Mouse (Mus musculus) heart, postnatal 36 days (tissue): ENCODE results near the gene Wipf1. TPM values are rescaled to one million over a fixed set of nuclear protein-coding genes. Genes with fewer than 3 reads are reported as not detected.
"Not testable (repeated sequence)": the region's sequence is repeated elsewhere in the genome, so short reads cannot be mapped to it uniquely, and the experiment has no call there.

ENCODE experiments used
- DNase-seq, 2 experiments: peaks; one replicate each; pipeline ENCODE4 v3.0.0; 2021 to 2022
- intact Hi-C: fragments of 180-260 bp; cut with DNase I; formaldehyde crosslinking; loops from one replicate; pipeline ENCODE4 v1.15.1; 2025
- total RNA-seq, 2 experiments: library from RNA; stranded (reverse); gene quantifications; 2 replicates each; pipeline ENCODE4 v1.2.3; 2021

Gene Wipf1
- 10 to 100 TPM; 15.4 to 15.5 TPM for total RNA-seq

DNA sequence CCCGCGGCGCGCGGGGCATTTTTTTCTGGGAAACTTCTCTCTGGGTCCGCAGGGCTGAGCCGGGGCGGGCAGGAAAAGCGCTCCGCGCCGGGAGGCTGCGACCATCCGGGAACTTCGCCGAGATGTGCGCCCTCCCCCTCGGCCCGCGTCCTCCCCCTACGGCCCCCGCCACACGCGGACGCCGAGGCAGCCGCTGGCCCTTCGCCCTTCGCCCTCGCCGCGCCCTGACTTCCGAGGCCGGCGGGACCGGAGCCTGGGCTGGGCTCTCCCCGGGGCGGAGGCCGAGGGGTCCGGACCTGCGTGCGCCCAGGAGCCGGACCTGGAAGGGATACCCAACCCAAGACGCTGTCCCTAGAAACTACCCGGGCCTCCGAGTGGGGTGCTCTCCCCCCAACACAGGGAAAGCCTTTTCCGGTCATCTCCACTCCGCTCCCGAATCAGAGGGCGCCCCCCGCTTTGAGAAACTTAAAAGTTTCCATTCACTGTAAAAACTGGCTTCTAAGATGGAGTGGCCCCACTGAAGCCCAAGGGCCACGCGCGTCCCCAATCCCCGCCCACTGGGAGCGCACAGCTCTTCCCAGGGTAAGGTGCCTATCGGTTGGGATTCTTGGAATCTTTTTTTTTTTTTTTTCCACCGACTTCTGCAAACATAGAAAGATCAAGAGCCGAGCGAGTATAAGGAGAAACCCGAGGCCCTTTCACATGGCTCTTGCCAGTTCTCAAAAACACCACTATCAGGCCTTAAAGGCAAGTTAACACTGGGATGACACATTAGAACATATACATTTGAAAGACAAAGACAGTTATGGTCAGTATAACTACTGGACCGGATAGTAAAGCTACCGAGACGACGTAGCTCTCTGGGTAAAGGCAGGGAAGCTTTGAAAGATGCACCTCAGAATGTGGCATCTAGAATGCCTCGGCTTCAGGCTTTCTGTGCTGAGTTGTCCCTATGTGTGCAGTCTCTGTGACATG, at the start of gene Wipf1:
Gene Wipf1 (minus strand): TSS at position 379 of the 975 bp plus-strand sequence.
- intact Hi-C loops = loop anchor here (2.0 kb wide), 3 partner anchors 19 to 67 kb away; no protein-coding TSS in a partner anchor

DNA sequence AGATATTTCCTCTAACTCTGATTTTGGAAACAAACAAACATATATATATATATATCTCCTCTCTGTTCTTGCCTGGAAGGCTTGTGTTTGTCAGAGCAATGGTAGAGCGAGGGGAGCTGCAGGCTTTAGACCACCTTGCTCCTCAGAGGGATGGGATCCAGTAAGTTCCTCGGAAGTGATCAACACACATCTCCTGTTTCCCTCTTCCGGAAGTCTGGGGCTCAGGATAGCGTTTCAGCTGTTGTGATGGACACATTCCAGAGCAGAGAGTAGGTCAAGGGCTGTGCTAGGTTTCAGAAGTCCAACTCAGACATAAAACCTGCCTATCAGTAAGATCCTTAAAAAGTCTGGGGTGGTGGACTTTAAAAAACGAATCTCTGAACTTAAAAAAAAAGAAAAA, 49.6 kb upstream of the Wipf1 start:
- intact Hi-C loops = no loop called here

More for the DNA sequence above, at the start of gene Wipf1:
- DNase-seq = peak; percentile 88 to 92

DNA sequence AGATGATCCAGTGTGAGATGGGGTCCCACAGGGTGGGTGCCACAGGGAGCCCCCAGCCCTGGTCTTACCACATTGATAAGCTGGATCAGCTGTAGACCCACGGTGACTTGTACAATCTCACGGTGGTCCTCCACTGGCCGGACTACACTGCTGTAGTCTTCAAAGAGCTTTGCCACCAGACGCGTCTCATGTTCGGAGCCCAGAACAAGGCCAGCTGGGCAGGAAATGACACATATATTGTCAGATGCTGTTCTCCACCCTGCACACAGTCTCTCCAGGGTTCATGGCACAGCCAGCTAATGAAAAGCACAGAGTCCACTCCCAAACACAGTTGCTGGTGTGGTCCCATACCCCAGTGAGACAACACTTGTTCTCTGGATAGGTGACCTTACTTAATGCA, 44.9 kb upstream of the Wipf1 start:
- intact Hi-C loops = no loop called here

More for the DNA sequence above, 49.6 kb upstream of the Wipf1 start:
- no peak for DNase-seq

DNA sequence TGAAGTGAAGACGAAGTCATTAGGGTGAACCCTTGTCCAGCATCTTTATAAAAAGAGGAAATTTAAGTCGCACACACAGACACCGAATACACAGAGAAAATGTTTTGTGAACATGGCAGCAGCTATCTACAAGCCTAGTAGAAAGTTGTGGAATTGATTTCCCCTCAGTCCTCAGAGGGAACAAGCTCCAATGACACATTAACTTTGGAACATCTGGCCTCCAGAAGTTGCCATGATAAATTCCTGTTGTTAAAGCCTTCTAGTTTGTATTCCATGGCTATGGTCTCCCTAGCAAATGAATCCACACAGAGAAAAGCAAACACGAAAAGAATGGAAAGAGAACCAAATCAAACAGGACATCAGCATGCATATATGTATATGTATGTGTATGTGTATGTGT, 44.0 kb upstream of the Wipf1 start:
- DNase-seq = no peak

More for the DNA sequence above, 44.9 kb upstream of the Wipf1 start:
- no peak for DNase-seq

DNA sequence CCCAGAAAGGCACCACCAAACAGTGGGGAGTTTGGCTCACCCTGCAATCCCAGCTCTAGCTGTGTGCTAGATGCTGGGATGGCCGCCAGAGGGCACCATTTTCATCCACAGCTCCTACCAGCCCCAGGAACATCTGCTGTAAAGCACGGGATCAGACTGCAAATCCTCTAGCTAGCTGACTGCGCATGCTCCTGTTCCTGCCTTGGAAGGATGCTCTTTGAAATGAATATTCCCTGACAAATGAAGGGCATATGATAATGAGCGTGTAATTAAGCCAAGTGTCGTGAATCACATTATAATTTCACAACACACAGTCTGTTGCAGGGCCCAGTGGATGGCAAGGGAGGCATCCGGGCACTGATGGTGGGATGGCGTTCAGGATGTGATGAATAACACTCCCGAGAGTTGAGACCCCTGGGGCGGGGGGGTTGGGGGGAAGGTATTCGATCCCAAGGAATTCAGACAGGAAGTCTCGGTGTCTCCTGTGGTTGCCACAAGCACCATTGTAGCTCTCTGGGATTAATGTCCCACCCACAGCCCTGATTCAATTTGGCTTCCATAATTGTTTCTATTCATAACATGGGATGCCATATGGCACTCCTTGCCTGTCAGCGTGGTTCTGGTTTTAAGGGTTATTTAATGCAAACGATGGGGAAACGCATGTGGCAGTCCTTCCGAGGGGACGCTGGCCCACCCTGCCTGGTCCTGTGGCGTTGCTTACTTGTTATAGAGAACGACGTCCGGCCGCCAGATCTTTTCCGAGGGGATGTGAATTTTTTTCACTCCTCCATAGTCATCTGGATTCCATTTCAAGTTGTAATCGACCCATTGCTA, 43.2 kb upstream of the Wipf1 start:
- intact Hi-C loops = no loop called here
- DNase-seq = peak; percentile 60 to 72

More for the DNA sequence above, 44.0 kb upstream of the Wipf1 start:
- intact Hi-C loops = no loop called here

DNA sequence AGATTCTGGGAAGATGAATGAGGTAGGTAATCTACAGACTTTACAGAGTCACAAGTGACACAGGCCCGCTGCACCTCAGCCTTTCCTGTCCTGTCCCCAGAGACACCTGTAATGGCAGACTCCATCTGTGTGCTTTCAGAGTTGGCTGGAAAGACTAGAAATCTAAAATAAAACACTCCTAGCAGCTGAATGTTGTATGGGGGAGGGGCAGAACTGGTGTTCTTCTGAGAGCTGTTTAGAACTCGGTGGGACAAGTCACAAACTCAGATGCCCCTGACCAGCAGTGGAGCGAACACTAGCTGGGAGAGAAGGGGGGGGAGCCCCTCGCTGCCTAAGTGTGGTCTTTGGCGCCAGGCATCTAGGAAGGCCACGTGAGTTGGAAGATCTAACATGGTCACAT, 42.4 kb upstream of the Wipf1 start:
- intact Hi-C loops = no loop called here
- DNase-seq = no peak

DNA sequence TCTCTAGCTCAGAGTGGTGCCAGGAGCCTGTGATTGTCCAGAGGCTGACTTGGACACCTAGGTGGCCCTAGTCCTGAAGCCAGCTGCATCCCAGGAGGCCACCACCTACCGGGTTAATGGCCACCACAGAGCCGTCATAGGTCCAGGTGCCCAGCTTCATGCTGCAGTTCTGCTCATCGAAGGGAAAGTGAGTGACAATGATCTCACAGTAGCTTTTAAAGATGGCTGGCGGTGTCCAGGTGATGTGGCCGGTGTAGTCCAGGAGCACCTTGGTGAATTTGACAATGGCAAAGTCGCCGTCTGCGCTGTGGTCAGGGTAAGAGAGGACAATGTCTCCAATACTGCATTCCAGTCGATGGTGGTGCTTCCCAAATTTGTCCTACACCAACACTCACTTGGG, 41.8 kb upstream of the Wipf1 start:
- intact Hi-C loops = no loop called here
- DNase-seq = no peak

DNA sequence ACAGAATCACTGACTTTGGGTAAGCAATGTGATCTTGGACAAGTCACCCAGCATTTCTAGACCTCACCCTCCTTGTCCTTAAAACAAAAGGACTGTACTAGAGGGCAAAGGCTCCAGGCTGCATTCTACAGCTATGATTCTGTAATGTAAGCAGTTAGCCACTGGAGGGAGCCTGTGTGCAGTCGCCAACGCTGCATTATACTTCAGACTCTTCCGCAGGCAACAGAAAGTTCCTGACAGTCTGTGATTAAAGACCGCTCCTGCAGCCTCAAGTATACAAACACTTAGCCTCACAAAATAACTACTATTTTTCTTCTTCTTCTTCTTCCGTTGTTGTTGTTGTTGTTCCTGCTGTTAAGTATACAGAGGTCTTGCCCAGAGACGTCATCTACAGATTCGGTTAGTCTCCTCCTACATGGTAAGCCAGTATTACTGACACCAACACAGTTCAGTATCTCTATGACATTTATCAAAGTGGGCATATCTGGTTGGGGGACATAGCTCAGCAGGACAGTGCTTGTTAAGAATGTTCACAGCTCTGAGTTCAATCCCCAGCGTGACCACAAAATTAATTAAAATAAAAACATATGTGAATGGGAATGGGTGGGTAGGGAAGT, 37.6 kb upstream of the Wipf1 start:
- intact Hi-C loops = no loop called here
- DNase-seq = peak; percentile 47 to 59

DNA sequence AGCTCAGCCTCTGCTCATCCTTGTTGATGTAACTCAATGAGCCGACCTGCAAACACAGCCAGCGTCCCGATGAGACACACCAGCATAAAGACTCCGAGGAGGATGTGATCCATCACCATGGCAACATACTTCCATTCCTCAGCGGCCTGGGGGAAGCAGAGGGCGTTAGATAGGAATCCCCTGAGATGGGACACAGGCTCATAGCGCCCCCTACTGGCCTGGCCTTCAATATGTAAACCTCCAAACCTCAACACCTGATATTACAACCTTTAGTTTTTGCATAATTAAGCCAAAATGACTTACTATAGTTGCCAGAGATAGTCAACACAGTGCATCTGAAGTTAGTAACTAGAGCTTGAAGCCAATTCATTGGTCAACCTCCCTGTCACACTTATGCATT, 36.6 kb upstream of the Wipf1 start:
- peak in 1 of 2 experiments; percentile 26 for DNase-seq
- intact Hi-C loops = no loop called here

DNA sequence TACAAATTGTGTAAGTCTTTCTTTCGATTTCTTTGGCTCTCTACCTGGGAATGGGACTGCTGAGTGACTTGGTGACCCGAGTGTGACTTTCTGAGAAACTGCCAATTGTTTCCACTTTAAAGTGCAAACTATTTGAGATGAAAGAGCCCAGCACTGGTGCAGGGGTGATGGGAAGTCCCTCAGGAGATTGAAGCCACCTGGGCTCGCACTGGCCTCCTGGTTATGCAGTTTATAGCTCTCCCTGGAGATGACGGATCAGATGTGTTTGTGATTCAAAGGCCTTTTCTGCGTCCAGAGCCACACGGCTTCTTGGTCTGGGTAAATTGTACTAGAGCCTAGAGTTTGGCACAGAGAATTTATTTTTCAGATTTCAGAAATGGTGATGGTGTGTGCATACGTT, 34.2 kb upstream of the Wipf1 start:
- intact Hi-C loops = no loop called here
- DNase-seq = no peak

DNA sequence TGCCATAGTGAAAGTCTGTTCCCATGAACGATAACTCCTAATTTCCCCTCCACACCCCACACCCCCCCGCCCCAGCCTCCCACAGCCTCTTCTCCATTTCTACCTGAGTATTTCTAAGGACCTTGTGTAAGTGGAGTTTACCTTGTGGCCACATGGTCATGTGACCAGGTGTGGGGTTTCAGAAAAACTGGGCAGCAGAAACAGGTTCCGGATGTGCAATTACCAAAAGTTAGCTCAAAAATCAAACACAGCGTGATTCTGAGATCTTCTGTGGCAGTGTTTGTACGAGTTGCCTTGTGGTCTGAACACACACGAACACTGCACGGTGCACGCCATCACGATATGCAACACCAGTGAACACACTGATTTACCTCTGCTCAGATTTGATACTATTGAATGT, 33.1 kb upstream of the Wipf1 start:
- no peak for DNase-seq
- intact Hi-C loops = no loop called here

DNA sequence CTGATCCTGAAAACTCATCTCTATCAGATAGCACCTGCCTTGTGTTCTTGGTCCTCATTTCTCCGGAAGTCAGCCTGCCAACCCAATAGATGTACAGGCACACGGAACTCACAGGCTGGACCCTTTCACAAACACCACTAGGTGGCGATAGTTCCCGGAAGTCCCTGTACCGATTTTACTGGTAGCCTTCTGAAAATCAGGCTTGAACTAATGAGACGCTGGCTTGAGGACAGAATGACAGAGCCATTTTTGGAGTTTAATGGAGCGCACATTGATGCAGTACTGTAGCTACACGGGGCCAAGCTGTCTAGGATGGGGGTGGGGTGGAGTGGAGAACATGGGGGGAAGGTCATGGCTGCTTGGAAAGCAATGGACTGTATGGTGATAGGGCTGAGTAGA, 32.1 kb upstream of the Wipf1 start:
- DNase-seq = no peak
- intact Hi-C loops = no loop called here

DNA sequence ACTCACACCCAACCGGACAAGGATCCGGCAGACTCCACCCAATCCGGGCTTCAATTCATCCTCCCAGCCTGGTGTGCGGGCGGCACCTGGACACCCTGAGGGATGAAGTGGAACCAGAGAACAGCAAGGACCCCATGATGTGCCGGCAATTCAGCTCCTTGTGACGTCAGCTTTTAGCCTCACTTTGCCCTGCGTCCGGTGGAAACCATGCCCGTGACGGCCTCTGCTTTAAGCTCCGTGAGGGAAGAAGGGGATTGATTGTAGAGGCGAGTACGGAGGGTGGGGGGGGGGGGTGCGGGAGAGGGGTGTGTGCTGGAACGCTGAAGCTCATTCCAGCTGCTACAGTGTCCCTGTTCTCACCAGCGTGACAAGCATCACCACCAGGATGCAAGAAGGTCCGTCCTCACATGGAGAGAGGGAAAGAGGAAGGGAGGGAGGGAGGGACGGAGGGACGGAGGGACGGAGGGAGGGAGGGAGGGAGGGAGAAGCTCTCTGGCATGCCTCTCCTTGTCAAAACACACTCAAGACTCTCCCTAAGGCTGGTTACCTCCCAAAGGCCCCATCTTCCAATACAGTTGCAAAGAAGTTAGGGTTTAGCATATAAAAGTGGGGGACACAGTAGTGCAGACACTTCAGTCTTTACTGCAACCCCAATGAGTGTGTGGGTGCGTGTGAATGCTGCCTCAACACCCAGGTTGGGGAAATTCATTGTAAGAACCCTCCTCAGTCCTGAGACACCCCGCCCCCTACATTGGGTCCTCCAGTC, 31.5 kb upstream of the Wipf1 start:
- DNase-seq = no peak
- intact Hi-C loops = no loop called here

DNA sequence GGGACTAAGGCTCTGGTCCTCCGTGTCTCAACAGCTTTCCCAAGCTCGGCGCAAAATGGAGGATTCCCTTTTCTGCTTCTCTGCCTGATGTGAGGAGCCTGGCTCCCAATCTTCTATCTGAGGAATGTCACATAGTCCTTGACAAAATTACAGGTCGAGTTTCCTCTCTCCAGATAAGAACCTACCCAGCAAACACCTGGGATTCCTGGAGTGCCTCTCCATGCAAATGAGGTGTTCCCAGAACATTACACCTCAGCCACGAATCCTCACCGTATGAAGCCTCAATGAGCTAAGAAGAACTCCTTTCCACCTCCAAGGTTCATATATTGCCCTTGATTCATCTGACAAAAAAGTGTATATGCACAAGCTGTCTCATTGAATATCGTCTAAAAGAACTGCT, 30.9 kb upstream of the Wipf1 start:
- no peak for DNase-seq
- intact Hi-C loops = no loop called here

DNA sequence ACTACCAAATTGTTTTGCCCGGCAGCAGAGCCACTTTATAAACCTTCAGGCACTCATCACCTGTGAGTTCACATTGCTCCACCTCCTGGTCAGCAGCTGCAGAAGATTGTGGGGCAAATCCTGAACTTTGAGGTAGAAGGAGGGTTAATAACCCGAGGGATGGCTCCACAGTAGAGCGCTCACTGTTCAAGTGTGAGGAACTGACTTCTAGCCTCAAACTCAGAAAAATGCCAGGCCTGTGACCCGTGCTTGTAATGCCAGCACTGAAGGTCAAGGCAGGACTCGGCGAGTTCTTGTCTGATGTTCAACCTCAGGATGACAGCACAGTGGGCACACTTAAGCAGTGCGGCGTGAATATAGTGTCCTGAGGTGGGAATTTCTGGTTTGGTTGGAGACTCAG, 28.4 kb upstream of the Wipf1 start:
- intact Hi-C loops = no loop called here
- no peak for DNase-seq

DNA sequence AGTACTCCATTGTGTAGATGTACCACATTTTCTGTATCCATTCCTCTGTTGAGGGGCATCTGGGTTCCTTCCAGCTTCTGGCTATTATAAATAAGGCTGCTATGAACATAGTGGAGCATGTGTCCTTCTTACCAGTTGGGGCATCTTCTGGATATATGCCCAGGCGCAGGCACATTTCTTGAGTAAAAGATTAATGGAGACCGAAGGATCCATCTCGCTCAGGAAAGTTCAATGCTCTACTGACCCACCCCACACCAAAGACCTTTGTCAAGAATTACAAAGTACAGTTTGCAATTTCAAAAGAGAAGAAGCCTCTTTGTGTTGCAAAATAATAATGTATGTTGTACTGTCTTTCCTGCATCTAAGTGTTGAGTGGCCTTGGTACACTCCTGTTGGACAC, 27.5 kb upstream of the Wipf1 start:
- DNase-seq, intact Hi-C loops: not testable (repeated sequence)

DNA sequence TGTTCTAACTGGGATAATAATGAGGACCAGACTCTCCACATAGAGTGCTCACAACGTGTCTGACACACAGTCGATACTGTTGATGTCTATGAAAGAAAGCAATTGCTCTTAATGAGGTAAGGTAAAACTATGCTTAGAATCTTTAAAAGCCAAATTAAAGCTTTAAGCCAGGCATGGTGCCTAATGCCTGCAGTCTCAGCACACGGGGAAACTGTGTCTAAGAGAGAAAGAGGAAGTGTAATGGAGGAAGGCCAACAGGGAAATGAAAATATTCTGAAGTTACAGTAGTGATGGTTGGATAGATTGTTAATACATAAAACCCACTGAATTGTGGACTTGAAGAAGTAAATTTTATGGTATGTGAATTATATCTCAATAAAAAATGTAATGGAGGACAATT, 24.9 kb upstream of the Wipf1 start:
- intact Hi-C loops = no loop called here
- no peak for DNase-seq

DNA sequence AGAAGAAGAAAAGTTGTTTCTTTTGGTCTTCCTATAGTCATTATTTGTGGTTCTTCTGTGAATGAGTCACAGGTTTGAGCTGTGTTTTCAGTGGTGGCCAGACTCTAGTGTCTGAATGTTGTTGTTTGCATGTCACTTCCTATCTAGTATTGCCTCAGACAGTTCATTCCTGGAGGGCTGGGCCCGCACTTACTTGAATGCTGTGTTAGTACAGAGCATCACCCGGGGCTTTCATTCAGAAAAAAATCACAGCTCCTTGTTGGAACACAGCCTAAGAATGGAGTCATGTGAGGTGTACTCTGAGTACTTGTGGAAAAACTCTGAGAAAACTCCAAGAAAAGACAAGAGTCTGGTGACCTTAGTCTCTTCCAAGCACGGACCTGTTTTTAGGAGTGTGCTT, 23.4 kb upstream of the Wipf1 start:
- no peak for DNase-seq
- intact Hi-C loops = no loop called here

DNA sequence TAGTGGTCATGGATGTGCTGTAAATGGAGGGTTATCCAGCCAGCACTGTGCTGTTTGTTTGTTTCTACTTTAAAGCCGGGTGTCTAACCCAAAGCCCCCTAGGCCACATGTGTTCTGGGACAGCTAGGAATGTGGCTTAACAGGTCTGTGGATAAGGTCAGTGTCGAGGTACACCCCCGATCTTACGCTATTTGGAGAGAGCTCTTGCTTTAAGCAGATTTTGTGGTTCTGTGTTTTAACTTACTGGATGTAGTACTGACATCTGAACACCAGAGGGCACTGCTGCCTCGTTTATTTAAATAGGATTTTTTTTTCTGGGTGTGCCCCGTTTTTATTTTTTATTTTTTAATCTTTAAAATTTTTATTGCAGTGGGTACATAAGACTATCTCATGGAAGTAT, 21.2 kb upstream of the Wipf1 start:
- peak in 1 of 2 experiments; percentile 23 for DNase-seq
- intact Hi-C loops = no loop called here

DNA sequence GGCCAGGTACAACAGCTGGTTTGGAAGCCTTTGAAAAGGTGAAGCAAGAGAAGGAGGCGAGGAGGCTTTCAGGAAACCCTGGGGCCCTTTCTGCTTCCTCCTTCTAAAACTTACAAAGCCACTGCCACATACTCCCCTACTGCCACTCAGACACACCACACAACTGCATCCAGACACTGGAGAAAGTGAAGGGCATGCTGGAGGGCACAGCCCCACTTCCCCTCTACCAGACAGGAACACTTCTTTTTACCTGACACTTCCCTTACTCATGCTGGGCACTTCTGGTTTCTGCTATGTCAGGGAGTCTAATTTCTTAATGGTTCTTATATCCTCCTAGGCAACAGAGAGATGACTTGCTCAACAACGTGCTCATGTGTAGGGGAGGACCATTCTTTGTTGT, 19.0 kb upstream of the Wipf1 start:
- intact Hi-C loops = loop anchor here (2.0 to 10.0 kb wide), 2 partner anchors 18 to 234 kb away; partner anchors contain the start of genes Cir1 and Scrn3
- DNase-seq = no peak
